14 mouse cellular contexts compared by ENCODE assay signal in genomic region chr7:76185681-76186121, GRCm38 (mm10). TPM values are rescaled to one million over a fixed set of nuclear protein-coding genes. Genes with fewer than 3 reads are reported as not detected.
A peak's percentile ranks its signal among the peaks of the same experiment; 100 is the strongest.
DNase-seq lines count a peak whose midpoint lies in the region; ATAC-seq lines count a peak whose summit lies in the region.
"Had no signal": no experiment of that assay in that cellular context is flagged by ENCODE, and none has a peak within 500 bp of the region (broad histone marks: within the 10 kb centered on the region; RNA-seq: fewer than 3 reads in every experiment).

No protein-coding gene starts in this region.

- no peaks in the 10 kb centered on the region for H3K4me1 ChIP-seq in embryonic facial prominence, embryonic 12.5 days
- peaks cover 25% of the 10 kb centered on the region for H3K4me1 ChIP-seq in hindbrain, embryonic 13.5 days (replicated peaks)
- peaks cover 20% of the 10 kb centered on the region for H3K4me1 ChIP-seq in midbrain, embryonic 16.5 days (ENCODE audit: control insufficient read depth, insufficient read depth, low read length)
- H3K4me1 ChIP-seq: liver, embryonic 12.5 days had no signal

- H3K4me2 ChIP-seq in embryonic facial prominence, embryonic 12.5 days (replicated peaks), result peak overlapping the region; percentile 19; the same call in 1 of the 2 replicates
- peak overlapping the region; percentile 43 for H3K4me2 ChIP-seq in hindbrain, embryonic 13.5 days
- H3K4me2 ChIP-seq in midbrain, embryonic 16.5 days (ENCODE audit: low read length), result peak overlapping the region; percentile 34
- H3K4me2 ChIP-seq: liver, embryonic 12.5 days had no signal

- H3K27ac ChIP-seq in embryonic facial prominence, embryonic 12.5 days, result no peak overlapping the region
- peak overlapping the region; percentile 83 for H3K27ac ChIP-seq in hindbrain, embryonic 13.5 days
- H3K27ac ChIP-seq in midbrain, embryonic 16.5 days (ENCODE audit: low read length), result peak overlapping the region; percentile 87
- H3K27ac ChIP-seq: liver, embryonic 12.5 days had no signal

- no peak overlapping the region for H3K4me3 ChIP-seq in embryonic facial prominence, embryonic 12.5 days
- H3K4me3 ChIP-seq in hindbrain, embryonic 13.5 days, result peak overlapping the region; percentile 15; the same call in 1 of the 2 replicates
- H3K4me3 ChIP-seq in midbrain, embryonic 16.5 days (ENCODE audit: low read depth, low read length), result no peak overlapping the region
- H3K4me3 ChIP-seq: liver, embryonic 12.5 days had no signal

- WGBS in embryonic facial prominence, embryonic 12.5 days, result 23% methylated on average over 6 of the region's 6 CpGs
- 20% methylated on average over 6 of the region's 6 CpGs for WGBS in hindbrain, embryonic 13.5 days
- WGBS in midbrain, embryonic 16.5 days, result 10% methylated on average over 6 of the region's 6 CpGs

- H3K27me3 ChIP-seq in embryonic facial prominence, embryonic 12.5 days, result no peaks in the 10 kb centered on the region
- no peaks in the 10 kb centered on the region for H3K27me3 ChIP-seq in hindbrain, embryonic 13.5 days
- no peaks in the 10 kb centered on the region for H3K27me3 ChIP-seq in midbrain, embryonic 16.5 days (ENCODE audit: control insufficient read depth, insufficient read depth, low read depth, low read length)
- H3K27me3 ChIP-seq: liver, embryonic 12.5 days; Patski had no signal

- ATAC-seq in frontal cortex, adult (ENCODE audit: low TSS enrichment), result 0 out of 2 replicates have a peak, but pooled peaks have one; percentile 29
- no peak for ATAC-seq in embryonic facial prominence, embryonic 12.5 days (ENCODE audit: insufficient number of reproducible peaks, insufficient read depth, low FRiP score, low TSS enrichment)
- ATAC-seq in hindbrain, embryonic 13.5 days (ENCODE audit: low FRiP score), result peak; percentile 75
- peak; percentile 67 for ATAC-seq in midbrain, embryonic 16.5 days
- ATAC-seq in megakaryocyte-erythroid progenitor cell, adult 5-6 weeks (replicated peaks; ENCODE audit: low FRiP score, low TSS enrichment, poor library complexity, severe bottlenecking), result no peak
- ATAC-seq: liver, embryonic 12.5 days; Patski had no signal

- no peaks in the 10 kb centered on the region for H3K9me3 ChIP-seq in embryonic facial prominence, embryonic 12.5 days
- no peaks in the 10 kb centered on the region for H3K9me3 ChIP-seq in hindbrain, embryonic 13.5 days
- H3K9me3 ChIP-seq in midbrain, embryonic 16.5 days (replicated peaks; ENCODE audit: control insufficient read depth, low read length, poor library complexity, severe bottlenecking), result no peaks in the 10 kb centered on the region
- H3K9me3 ChIP-seq: liver, embryonic 12.5 days had no signal

- H3K36me3 ChIP-seq in embryonic facial prominence, embryonic 12.5 days, result no peaks in the 10 kb centered on the region
- H3K36me3 ChIP-seq in hindbrain, embryonic 13.5 days, result no peaks in the 10 kb centered on the region
- no peaks in the 10 kb centered on the region for H3K36me3 ChIP-seq in midbrain, embryonic 16.5 days (ENCODE audit: control insufficient read depth, insufficient read depth, low read length)
- H3K36me3 ChIP-seq: liver, embryonic 12.5 days had no signal

- DNase-seq in frontal cortex, postnatal 36 days (ENCODE audit: low spot score in 2 of 2), result no peak
- no peak for DNase-seq in urinary bladder, postnatal 10 days (ENCODE audit: low spot score)
- no peak for DNase-seq in thymus, adult 18-20 months
- DNase-seq: cerebellum, postnatal 25 days; heart, postnatal 14 days; lung, postnatal 4 days had no signal

- H3K9ac ChIP-seq in embryonic facial prominence, embryonic 12.5 days, result no peak overlapping the region
- H3K9ac ChIP-seq in hindbrain, embryonic 13.5 days, result 0 out of 2 replicates have a peak overlapping the region, but pooled peaks have one; percentile 24
- H3K9ac ChIP-seq in midbrain, embryonic 16.5 days (ENCODE audit: low read depth, low read length), result no peak overlapping the region
- H3K9ac ChIP-seq: liver, embryonic 12.5 days had no signal

RNA-seq across cellular contexts. Expression of gene Agbl1, which starts 44.0 kb away (rescaled TPM):
- 0.08 TPM in 1 of 2 replicates, not detected in the other for polyA plus RNA-seq in embryonic facial prominence, embryonic 12.5 days (2016; fragmentation: Nextera tagmentation; extraction: Ambion mirVana)
- 0.13 TPM in 1 of 2 replicates, not detected in the other for polyA plus RNA-seq in hindbrain, embryonic 13.5 days (2015; fragmentation: Nextera tagmentation; extraction: Ambion mirVana)
- 0.05 and 0.15 TPM in 2 replicates for polyA plus RNA-seq in midbrain, embryonic 16.5 days (2015; fragmentation: Nextera tagmentation; extraction: Ambion mirVana)
- not detected in 2 replicates for total RNA-seq in megakaryocyte-erythroid progenitor cell, adult 5-6 weeks (2014; fragmentation: Nextera tagmentation)
- not detected in 2 replicates for total RNA-seq in megakaryocyte-erythroid progenitor cell, adult 5-6 weeks (2017)
- polyA plus RNA-seq: liver, embryonic 12.5 days; Patski; stomach, embryonic 14.5 days had no signal

Comparison
In these comparisons a context has a peak if more than half of its experiments do, and no peak if none do; other contexts are left out.
1. ATAC-seq: peak in frontal cortex, adult (single experiment), hindbrain, embryonic 13.5 days (single experiment) and midbrain, embryonic 16.5 days (single experiment); none in embryonic facial prominence, embryonic 12.5 days (single experiment) and megakaryocyte-erythroid progenitor cell, adult 5-6 weeks (single experiment).
2. Peak in every context shown above with its lines, with median percentiles within 50 percentile points of each other: H3K4me2 ChIP-seq.